Mouse (Mus musculus): ENCODE results near the gene Usp29. TPM values are rescaled to one million over a fixed set of nuclear protein-coding genes. Genes with fewer than 3 reads are reported as not detected.

Usp29 gene
- polyA plus RNA-seq (2017; shearing (Covaris generic)), result 0.24 TPM

GRCm38 (mm10) chr7:6730241-6730640, at the start of gene Usp29, which contains the start of gene Peg3:
Gene Usp29, plus strand, starts transcription at chr7:6730578.
Gene Peg3, minus strand, starts transcription at chr7:6730431.

GRCm38 (mm10) chr7:6696241-6697045, 33.9 kb upstream of the Usp29 start, which contains the start of gene Zim1:
Gene Zim1, minus strand, starts transcription at chr7:6696450.

GRCm38 (mm10) chr7:6995251-6995650, 264.9 kb downstream of the Usp29 start, which contains the start of gene Aurkc:
Gene Aurkc, plus strand, starts transcription at chr7:6995300.

Other genes with a start within 250 kb of the Usp29 start
- gene Olfr5, start 243.6 kb upstream of the Usp29 start, polyA plus RNA-seq (2017; shearing (Covaris generic)), result not detected
- gene Olfr1347, start 230.8 kb upstream of the Usp29 start, polyA plus RNA-seq (2017; shearing (Covaris generic)), result not detected
- gene Olfr1348, start 221.8 kb upstream of the Usp29 start, polyA plus RNA-seq (2017; shearing (Covaris generic)), result not detected
- gene Olfr1349, start 207.6 kb upstream of the Usp29 start, polyA plus RNA-seq (2017; shearing (Covaris generic)), result not detected
- gene Olfr1350, start 165.7 kb upstream of the Usp29 start, polyA plus RNA-seq (2017; shearing (Covaris generic)), result not detected
- not detected for gene Zim1, start 34.1 kb upstream of the Usp29 start, polyA plus RNA-seq (2017; shearing (Covaris generic))
- 0.10 TPM for gene Peg3, start 147 bp upstream of the Usp29 start, polyA plus RNA-seq (2017; shearing (Covaris generic))